Mouse (Mus musculus) G1E (cell line): ENCODE results near the gene Tktl2. TPM values are rescaled to one million over a fixed set of nuclear protein-coding genes. Genes with fewer than 3 reads are reported as not detected.

Source experiments
- ATAC-seq: 2 replicates; pipeline ENCODE4 v1.8.0; 2016; ENCODE audit warnings: mild to moderate bottlenecking; ENCODE audit not compliant: insufficient number of reproducible peaks, poor library complexity, low FRiP score, severe bottlenecking; ENCODE audit errors: extremely low read depth
- DNase-seq: peaks from one replicate; pipeline ENCODE4 v3.0.0; 2012; ENCODE audit warnings: low spot score
- H3K27me3 ChIP-seq: 2 replicates; pipeline ENCODE4 v1.6.1; 2012; ENCODE audit warnings: mild to moderate bottlenecking, low read length, inconsistent platforms; ENCODE audit not compliant: insufficient read depth
- H3K36me3 ChIP-seq: replicated peaks from 2 replicates; pipeline ENCODE3; 2012; ENCODE audit warnings: mild to moderate bottlenecking, inconsistent platforms
- H3K4me1 ChIP-seq: 2 replicates; pipeline ENCODE4 v1.6.1; 2012; ENCODE audit warnings: low read depth, low read length, inconsistent platforms, mixed read lengths; ENCODE audit not compliant: insufficient read depth
- H3K4me3 ChIP-seq: 2 replicates; pipeline ENCODE4 v1.5.1; 2012; ENCODE audit warnings: low read depth, mild to moderate bottlenecking, inconsistent platforms, low read length, moderate library complexity, mixed read lengths
- H3K9me3 ChIP-seq: replicated peaks from 2 replicates; pipeline ENCODE4 v1.6.1; 2012; ENCODE audit warnings: inconsistent platforms
- CTCF ChIP-seq: IDR thresholded peaks from 2 replicates; pipeline ENCODE4 v1.5.1; 2012; ENCODE audit warnings: low read depth, low read length, inconsistent platforms, mixed read lengths
- GATA1 ChIP-seq: IDR thresholded peaks from 2 replicates; pipeline ENCODE4 v1.6.1; 2012; ENCODE audit warnings: borderline replicate concordance, low read length, inconsistent platforms, mixed read lengths
- GATA2 ChIP-seq: IDR thresholded peaks from 2 replicates; pipeline ENCODE4 v1.6.1; 2012; ENCODE audit warnings: low read depth, low read length, inconsistent platforms, borderline replicate concordance
- POLR2AphosphoS5 ChIP-seq: IDR thresholded peaks from 2 replicates; pipeline ENCODE4 v1.6.1; 2012; ENCODE audit warnings: low read depth, low read length, inconsistent platforms; ENCODE audit not compliant: insufficient replicate concordance
- TAL1 ChIP-seq: conservative IDR thresholded peaks from 2 replicates; pipeline ENCODE4 v1.6.1; 2012; ENCODE audit warnings: low read depth, low read length, inconsistent platforms, mixed read lengths
- polyA plus RNA-seq: library from polyadenylated mRNA; stranded (reverse); fragments of >175 nt; gene quantifications from 2 replicates; pipeline ENCODE4 v1.2.3, GENCODE M21; 2012
- total RNA-seq, 2 experiments: library from RNA; stranded (forward) in 1 of 2; stranded (reverse) in 1 of 2; fragments of 200-1000 nt in 1 of 2; fragments of >200 nt in 1 of 2; fragmentation: Nextera tagmentation in 1 of 2; gene quantifications; 2 replicates each; pipeline ENCODE4 v1.2.3; 2014 to 2017

The Tktl2 gene
- total and polyA plus RNA-seq, 3 experiments: 0.05 TPM; not detected in 2

DNA sequence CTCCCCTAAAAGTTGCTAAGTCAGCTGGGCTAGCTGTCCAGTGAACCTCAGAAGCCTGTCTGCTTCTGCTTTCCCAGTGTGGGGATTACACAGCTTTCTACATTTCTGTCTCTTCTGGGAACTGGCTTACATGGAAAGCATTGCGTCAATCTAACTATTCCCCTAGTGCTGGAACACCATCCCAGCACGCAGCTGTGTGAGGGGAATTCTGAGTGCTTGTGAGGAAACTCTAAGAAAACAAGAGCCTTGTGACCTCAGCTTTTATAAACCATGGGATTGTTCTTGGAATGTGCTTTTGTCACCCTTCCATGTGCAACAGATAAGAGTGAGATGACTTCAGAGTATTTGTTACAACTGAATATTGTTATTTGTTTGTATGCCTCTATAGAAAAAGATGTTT is 17.1 kb upstream of the Tktl2 start:
- Histone ChIP-seq H3K4me3 (no peak overlapping the region), H3K27me3 (peaks cover 5% of the 10 kb centered on the region; the same call in 1 of the 2 replicates), H3K4me1 (peaks cover 22% of the 10 kb centered on the region), H3K36me3 (no peaks in the 10 kb centered on the region), H3K9me3 (no peaks in the 10 kb centered on the region)
- no peak for ATAC-seq
- no peak for DNase-seq
- no peak for TF ChIP-seq GATA1
- no peak for TF ChIP-seq CTCF
- no peak for TF ChIP-seq TAL1
- no peak for TF ChIP-seq GATA2
- TF ChIP-seq POLR2AphosphoS5: no peak

DNA sequence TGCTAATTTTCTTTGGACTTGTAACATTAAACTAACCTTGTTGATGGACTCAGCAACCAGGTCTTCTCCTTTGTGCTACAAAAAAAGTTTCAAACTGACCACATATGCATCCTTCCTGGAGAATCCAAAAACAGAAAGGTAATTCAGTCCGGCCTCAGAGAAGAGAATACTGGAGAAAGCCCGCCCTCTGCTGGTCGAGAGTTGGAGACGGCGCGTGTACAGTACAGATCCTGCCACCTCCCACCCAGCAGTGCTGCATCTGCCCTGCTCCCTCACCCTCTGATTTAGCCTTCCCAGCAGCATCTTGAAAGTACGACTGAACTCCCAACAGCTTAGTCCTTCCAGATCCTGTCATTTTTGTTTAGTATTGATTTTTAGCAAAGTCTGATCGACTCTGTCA is 15.8 kb upstream of the Tktl2 start:
- TF ChIP-seq GATA1: no peak
- peak; percentile 69 for TF ChIP-seq CTCF
- Histone ChIP-seq H3K4me1 (peaks cover 17% of the 10 kb centered on the region), H3K9me3 (no peaks in the 10 kb centered on the region), H3K4me3 (no peak overlapping the region), H3K36me3 (no peaks in the 10 kb centered on the region), H3K27me3 (peaks cover 5% of the 10 kb centered on the region; the same call in 1 of the 2 replicates)
- peak; percentile 69; the same call in 1 of the 2 replicates for ATAC-seq
- DNase-seq: peak; percentile 22

- peak; percentile 62; the same call in 1 of the 2 replicates for ATAC-seq
- peaks cover 16% of the 10 kb centered on the region for H3K4me1 ChIP-seq
These were observed 14.5 kb upstream of the Tktl2 start for GRCm38 (mm10) chr8:66496998-66497577.

GRCm38 (mm10) chr8:66503381-66503780 is 8.2 kb upstream of the Tktl2 start:
- TF ChIP-seq TAL1 (no peak), POLR2AphosphoS5 (no peak), GATA2 (no peak), CTCF (no peak), GATA1 (no peak)
- no peaks in the 10 kb centered on the region for H3K27me3 ChIP-seq
- ATAC-seq: no peak
- H3K36me3 ChIP-seq: no peaks in the 10 kb centered on the region
- no peak overlapping the region for H3K4me3 ChIP-seq
- peaks cover 17% of the 10 kb centered on the region for H3K4me1 ChIP-seq
- no peaks in the 10 kb centered on the region for H3K9me3 ChIP-seq
- no peak for DNase-seq

More at GRCm38 (mm10) chr8:66496998-66497577, 14.5 kb upstream of the Tktl2 start:
- TF ChIP-seq GATA2: no peak
- TF ChIP-seq CTCF: peak; percentile 14; the same call in 1 of the 2 replicates
- no peak for DNase-seq
- no peaks in the 10 kb centered on the region for H3K36me3 ChIP-seq
- no peaks in the 10 kb centered on the region for H3K9me3 ChIP-seq
- peaks cover 5% of the 10 kb centered on the region; the same call in 1 of the 2 replicates for H3K27me3 ChIP-seq
- no peak overlapping the region for H3K4me3 ChIP-seq

GRCm38 (mm10) chr8:66519149-66519548 is 7.6 kb downstream of the Tktl2 start:
- DNase-seq (no peak), ATAC-seq (no peak)
- Histone ChIP-seq H3K9me3 (no peaks in the 10 kb centered on the region), H3K4me3 (no peak overlapping the region), H3K27me3 (no peaks in the 10 kb centered on the region), H3K4me1 (peaks cover 5% of the 10 kb centered on the region; the same call in 1 of the 2 replicates), H3K36me3 (no peaks in the 10 kb centered on the region)
- TF ChIP-seq POLR2AphosphoS5 (no peak), GATA1 (no peak), CTCF (no peak), TAL1 (no peak), GATA2 (no peak)

DNA sequence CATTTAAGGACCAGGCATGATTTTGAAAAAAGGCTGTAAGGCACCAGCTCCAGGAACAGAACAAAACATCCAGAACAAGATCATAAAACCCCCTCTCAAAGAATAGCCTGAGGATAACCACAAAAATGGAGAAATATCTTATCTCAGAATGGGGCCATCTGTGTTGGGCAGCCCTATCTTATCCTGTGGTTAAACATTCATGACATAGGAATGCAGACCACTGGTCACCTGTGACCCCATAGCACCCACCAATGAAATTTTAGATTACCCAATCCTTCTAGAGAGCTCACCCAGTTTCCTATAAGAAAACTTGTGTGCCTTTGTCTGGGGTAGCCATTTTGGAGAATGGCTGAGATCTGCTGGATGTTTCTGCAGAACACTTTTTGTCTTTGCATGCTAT is 9.0 kb downstream of the Tktl2 start:
- peak; percentile 15; the same call in 1 of the 2 replicates for ATAC-seq

More for the DNA sequence above, 9.0 kb downstream of the Tktl2 start:
- H3K4me1 ChIP-seq: peaks cover 5% of the 10 kb centered on the region; the same call in 1 of the 2 replicates
- H3K4me3 ChIP-seq: no peak overlapping the region
- H3K36me3 ChIP-seq: no peaks in the 10 kb centered on the region
- no peak for TF ChIP-seq CTCF
- no peak for TF ChIP-seq GATA2
- TF ChIP-seq TAL1: no peak; the same call in 1 of the 2 replicates
- no peak for TF ChIP-seq GATA1
- no peak for TF ChIP-seq POLR2AphosphoS5
- no peaks in the 10 kb centered on the region for H3K27me3 ChIP-seq
- H3K9me3 ChIP-seq: no peaks in the 10 kb centered on the region
- DNase-seq: no peak
